Mouse (Mus musculus) neural tube, embryonic 10.5 days (tissue): ENCODE measurements around the gene AI597479.
A peak's percentile ranks its signal among the peaks of the same experiment; 100 is the strongest.

Experiments used
- DNase-seq: peaks from one replicate; pipeline ENCODE4 v3.0.0-alpha.2; 2017; ENCODE audit warnings: low spot score; ENCODE audit errors: extremely low spot score

AI597479 gene

GRCm38 (mm10) chr1:43098031-43098984, at the start of gene AI597479, which contains the start of gene Tgfbrap1:
Gene AI597479 (plus strand): TSS chr1:43098710.
Gene Tgfbrap1 (minus strand): TSS chr1:43098637.
- peak; percentile 97 for DNase-seq

GRCm38 (mm10) chr1:43051903-43052302, 46.6 kb upstream of the AI597479 start:
- no peak for DNase-seq

- DNase-seq, result peak; percentile 71
Observed at GRCm38 (mm10) chr1:43065615-43066310, 32.7 kb upstream of the AI597479 start.

- DNase-seq, result no peak
Observed at GRCm38 (mm10) chr1:43066573-43066972, 31.9 kb upstream of the AI597479 start.

- DNase-seq, result no peak
Observed at GRCm38 (mm10) chr1:43067551-43067950, 31.0 kb upstream of the AI597479 start.

DNA sequence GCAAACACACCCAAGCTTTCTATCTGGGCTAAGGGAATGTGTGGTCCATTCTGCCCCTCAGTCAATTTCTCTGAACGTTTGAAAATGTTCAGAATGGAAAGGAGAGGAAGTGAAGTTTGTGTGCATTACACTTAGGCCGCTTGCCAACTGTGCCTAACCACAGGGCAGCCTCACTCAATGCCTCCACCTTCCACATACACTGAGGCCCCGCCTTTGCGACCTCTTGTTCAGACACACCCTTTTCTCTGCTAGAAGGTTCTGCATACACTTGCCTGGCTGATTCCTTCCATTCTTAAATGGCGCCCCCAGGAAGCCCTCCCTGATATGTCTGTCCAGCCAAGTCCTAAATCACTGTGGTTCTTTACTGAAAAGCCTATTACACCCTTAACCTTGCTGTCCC, 27.8 kb upstream of the AI597479 start:
- no peak for DNase-seq

GRCm38 (mm10) chr1:43072028-43072427, 26.5 kb upstream of the AI597479 start:
- DNase-seq, result no peak

DNA sequence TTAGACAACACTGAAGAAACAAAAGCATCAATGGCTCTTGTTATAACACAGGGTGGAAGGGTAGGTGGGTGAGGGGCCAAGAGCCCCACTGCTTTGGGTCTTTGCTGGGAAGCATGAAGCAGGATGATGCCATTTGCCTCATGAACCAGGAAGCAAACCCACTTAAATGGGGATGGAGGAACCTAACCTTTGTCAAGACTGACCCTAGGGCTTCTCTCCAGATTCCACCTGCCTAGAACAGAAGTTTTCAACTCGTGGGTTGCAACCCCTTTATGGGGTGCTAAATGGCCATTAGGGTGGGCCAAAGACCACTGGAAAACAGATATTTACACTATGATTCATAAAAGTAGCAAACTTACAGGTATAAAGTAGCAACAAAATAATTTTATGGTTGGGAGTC, 25.9 kb upstream of the AI597479 start:
- no peak for DNase-seq

DNA sequence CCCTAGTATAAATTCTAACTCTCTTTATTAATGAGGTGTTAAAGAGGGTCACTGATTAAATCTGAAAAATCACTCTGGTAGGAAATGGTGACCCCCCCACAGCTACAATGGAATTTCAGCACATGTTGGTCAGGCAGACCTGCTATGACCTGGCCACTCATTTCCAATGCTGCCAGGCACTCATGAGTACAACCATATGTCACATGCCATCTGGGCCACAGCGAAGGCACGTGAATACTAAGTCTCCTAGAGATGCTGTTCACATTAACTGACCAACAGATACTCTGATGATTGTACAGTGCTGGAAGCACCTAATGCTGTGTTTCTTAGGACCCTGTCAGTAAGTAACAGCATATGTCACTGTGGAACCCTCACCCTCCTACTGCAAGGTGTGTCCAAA, 23.7 kb upstream of the AI597479 start:
- DNase-seq, result no peak

DNA sequence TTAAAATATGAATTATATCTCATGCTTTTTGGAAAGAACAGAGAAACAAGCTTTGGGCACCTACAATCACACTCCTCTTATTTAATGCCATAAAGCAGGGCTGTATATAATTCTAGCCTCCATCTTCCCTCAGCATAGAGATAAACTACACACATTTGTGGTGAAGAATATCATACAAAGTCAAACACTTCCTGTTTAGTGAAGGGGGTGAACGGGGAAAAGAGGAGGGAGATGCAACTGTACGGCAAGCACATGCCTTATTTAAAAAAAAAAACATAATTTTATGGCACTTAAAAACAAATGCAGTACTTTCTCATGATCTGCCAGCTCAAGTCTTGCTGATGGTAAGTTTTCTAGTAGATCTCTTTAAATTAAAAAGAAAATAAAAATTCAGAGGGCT, 20.4 kb upstream of the AI597479 start:
- no peak for DNase-seq

DNA sequence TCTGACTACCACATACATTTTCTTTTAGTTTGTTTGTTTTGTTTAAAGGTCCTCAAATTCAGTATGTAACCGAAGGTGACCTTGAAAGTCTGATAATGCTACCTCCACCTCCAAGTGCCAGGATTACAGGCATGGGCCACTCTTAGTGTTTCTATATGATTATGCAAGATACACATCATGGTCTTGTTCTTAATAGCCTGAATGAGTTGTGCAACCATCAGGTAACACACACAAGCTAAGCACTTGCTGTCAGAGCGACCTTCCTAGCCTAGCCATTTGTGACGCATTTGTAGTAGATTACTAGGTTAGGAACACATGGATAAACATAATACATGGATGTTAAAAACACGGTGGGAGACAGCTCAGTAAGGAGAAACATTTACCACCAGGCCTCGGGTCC, 15.6 kb upstream of the AI597479 start:
- DNase-seq, result peak; percentile 5

DNA sequence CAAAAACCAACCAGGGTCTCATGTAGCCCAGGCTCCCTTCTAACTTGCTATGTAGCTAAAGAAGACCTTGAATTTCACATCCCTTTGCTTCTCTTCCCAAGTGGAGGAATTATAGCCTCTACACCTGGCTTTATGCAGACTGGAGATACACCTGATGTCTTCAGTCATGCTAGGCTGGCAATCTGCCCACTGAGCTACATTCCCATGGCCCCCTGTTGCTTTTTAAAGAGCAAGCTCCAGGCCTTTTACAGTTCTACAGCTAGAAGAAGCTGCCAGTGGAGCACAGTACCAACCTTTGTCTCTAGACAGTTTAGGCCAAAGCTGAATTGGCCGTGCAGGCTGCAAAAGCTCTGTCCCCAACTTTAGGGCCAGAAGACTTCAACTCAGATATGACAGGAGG, 8.1 kb upstream of the AI597479 start:
- no peak for DNase-seq

DNA sequence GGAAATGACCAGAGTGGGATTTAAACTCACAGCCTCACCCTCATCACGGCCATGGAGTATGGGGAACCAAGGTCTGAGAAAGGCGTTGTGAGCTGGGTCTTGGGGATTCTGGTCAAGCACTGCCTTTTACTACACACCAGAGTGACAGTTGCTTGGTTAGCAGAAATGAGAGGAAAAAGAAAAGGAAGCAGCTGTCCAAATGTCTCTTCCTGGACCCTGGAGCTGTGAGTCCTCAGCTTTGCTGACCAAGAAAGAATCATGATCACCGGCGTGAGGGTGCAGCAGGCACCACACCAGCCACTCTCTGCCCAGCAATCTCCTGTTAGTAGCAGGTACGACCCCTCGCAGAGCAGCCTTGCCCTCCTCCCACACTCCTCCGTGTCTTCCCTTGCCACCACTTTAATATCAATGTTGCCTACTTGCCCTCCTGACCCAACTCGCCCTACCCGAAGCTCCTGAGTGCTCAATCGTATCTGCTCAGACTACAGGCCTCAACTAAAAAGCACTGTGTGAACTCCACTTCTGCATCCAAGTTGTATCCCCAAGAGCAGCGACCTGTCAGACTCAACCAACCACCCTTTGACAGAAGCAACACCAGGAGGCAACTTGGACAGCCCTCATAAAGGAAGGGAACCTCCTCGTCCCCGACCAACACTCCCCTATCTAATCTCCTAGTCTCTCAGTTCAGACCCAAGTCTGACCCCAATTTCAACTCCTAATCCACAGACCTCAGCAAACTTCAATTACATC, 7.0 kb upstream of the AI597479 start:
- peak; percentile 28 for DNase-seq

- peak; percentile 84 for DNase-seq
Observed at GRCm38 (mm10) chr1:43092056-43093015, 6.2 kb upstream of the AI597479 start.

GRCm38 (mm10) chr1:43094206-43094605, 4.3 kb upstream of the AI597479 start:
- no peak for DNase-seq

DNA sequence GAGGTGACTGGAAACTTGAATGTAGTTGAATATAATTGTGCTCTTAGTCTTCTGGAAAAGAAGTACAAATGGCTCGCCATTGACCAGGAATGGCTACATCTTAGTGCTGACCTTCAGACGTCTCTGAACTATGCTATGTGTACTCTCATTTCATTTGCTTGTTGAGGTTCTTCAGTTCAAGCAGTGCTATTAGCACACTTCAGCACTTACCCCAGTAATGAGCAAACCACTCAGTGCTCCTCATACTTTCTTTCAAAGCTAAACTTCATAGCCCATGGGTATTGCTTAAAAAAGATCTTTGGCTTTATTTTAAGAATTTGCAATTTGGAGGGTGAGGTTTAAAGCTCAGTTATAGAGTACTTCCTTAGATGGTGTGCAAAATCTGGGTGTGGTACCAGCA, 10.2 kb downstream of the AI597479 start:
- no peak for DNase-seq

DNA sequence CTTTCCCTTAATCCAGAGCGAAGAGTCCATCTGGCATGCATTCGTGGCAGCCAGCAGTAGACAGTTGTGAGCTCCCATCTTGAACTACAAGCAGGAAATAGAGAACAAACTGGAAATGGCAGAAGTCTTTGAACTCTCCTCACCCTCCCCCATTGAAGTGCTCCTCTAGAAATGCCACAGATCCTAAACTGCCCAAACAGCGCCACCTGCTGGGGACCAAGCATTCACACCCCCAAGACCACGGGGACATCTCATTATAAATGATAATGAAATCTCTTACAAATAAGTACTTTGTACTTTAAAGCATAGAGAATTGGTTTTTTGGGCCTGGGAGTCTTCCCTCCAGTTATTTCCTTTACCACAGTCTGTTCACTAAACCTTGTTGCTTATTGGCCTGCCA, 12.0 kb downstream of the AI597479 start:
- peak; percentile 42 for DNase-seq

DNA sequence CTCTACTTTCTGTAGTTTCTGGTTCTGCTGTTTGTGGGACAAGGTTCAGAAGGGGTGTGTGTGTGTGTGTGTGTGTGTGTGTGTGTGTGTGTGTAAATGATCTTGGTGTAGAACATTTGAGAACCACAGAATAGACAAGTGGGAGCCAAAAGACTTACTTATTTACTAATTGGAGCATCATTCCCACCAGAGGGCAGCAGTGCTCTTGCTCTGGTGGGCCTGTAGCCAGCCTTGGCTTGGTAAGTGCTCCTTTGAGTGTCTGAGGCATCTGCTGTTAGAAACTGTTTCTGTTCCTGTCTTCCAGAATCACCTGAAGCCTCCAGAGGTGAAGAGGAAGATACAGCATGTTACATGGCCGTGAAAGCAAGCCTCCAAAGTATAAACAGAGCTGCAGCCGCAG, 14.4 kb downstream of the AI597479 start:
- no peak for DNase-seq

GRCm38 (mm10) chr1:43117435-43117834, 18.9 kb downstream of the AI597479 start:
- DNase-seq, result no peak

DNA sequence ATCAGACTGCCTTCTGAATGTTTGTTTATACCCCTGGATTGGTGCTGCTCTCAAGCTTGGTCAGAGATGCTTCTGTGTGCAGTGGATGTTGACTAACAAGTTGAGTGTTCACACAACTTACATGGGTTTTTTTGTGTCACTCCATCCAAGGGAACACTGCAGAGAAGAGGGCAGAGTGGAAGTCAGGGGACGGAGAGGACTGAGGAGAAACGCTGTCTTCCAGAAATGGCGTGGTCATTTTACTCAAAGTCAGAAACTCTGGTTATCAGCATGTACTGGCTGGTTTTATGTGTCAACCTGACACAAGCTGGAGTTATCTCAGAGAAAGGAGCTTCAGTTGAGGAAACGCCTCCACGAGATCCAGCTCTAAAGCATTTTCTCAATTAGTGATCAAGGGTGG, 22.4 kb downstream of the AI597479 start:
- DNase-seq, result no peak

DNA sequence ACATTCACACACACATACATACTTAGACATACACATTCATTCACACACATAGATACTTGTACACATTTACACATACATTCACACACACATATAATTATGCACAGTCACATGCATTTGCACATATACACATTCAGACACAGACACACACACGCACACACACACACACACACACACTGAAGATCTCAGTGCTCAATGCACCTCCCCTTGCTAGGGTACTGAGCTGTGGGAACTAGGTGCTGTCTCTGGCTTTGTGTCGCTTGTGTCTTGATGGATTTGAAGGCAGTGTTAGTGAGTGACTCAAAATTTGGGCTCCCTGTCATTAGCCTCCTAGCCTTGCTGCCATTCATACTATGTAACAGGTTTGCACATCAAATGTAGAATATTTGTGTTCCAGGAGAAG, 24.1 kb downstream of the AI597479 start:
- no peak for DNase-seq
